Mouse (Mus musculus) cerebellum, adult 2 months (tissue): ENCODE data around the gene Lin7c.

Experiments used
- CTCF ChIP-seq: fragments of 200-500 bp; IDR thresholded peaks from 2 replicates; pipeline ENCODE4 v1.5.1; 2011; ENCODE audit warnings: low read depth, mild to moderate bottlenecking, control low read depth, low read length, moderate library complexity, borderline replicate concordance; ENCODE audit not compliant: insufficient read depth
- POLR2A ChIP-seq: fragments of 200-500 bp; IDR thresholded peaks from 2 replicates; pipeline ENCODE4 v1.6.1; 2011; ENCODE audit warnings: low read length, control low read depth, borderline replicate concordance; ENCODE audit not compliant: insufficient read depth

DNA sequence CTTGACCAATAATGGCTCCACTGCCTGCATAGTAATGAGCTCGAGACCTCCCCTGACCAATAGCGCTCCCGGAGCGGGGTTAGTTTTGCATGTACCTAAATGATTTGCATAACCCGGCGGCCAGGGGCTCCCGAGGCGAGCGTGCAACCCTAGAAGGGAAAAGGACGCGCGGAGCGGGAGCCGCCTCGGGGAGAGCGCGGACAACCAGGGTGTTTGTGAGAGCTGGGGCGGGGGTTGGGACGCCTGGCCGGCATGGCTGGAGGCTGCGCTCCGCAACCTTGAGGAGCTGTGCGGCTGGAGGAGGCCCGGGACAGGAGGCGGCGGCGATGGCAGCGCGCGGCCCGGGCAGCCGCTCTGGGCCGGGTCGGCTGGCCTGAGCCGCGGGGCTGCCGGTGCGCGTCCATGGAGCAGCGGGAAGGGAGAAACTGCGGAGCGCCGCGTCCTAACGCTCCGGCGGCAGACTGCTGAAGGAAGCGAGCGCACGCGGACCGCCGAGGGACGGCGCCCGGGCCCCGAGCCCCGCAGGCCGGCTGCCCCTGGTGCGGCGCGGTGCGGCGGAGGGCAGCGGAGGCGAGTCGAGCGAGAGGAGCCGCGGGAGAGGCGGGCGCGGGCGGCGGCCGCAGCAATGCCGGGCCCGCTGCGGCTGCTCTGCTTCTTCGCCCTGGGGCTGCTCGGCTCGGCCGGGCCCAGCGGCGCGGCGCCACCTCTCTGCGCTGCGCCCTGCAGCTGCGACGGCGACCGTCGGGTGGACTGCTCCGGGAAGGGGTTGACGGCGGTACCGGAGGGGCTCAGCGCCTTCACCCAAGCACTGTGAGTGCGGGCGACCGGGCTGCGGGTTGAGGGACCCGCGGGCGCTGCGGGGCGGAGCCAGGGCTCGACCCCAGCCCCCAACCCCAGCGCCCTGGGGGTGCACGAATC, 27.1 kb downstream of the Lin7c start, which contains the start of gene Lgr4:
- TF ChIP-seq CTCF (no peak), POLR2A (peak; percentile 88)
